Mouse (Mus musculus) lung, postnatal 0 days (tissue): ENCODE measurements at regions not wholly inside any gene's neighbourhood (a gene's known extent, or its start where the extent isn't known, plus 50 kb on each side); places are given as distances from the start of the nearest gene placed in this dataset.

Experiments
- CTCF ChIP-seq: IDR thresholded peaks from 2 replicates; pipeline ENCODE4 v1.5.1; 2016; ENCODE audit warnings: antibody characterized with exemption, mild to moderate bottlenecking
- EP300 ChIP-seq: IDR thresholded peaks from 2 replicates; pipeline ENCODE4 v1.6.1; 2016; ENCODE audit warnings: antibody characterized with exemption, mild to moderate bottlenecking, control low read depth

- TF ChIP-seq CTCF (no peak), EP300 (no peak)
Observed at GRCm38 (mm10) chr17:51894278-51894677, 61.2 kb upstream of the Satb1 start.
